Mouse (Mus musculus) MEL (cell line): Measurements from ENCODE around the gene Gm10642. TPM values are rescaled to one million over a fixed set of nuclear protein-coding genes. Genes with fewer than 3 reads are reported as not detected.

Experiments used
- DNase-seq: peaks from one replicate; pipeline ENCODE4 v3.0.0; 2011; ENCODE audit warnings: low read depth, low spot score
- H3K27ac ChIP-seq: 2 replicates; pipeline ENCODE4 v1.5.1; 2012; ENCODE audit warnings: low read depth, mild to moderate bottlenecking, control low read depth, low read length, moderate library complexity; ENCODE audit not compliant: control insufficient read depth
- H3K27me3 ChIP-seq, 2 experiments: fragments of 150-350 bp in 1 of 2; sonication (generic) in 1 of 2; 2 replicates each; pipeline ENCODE4 v1.6.1; 2012; ENCODE audit warnings: low read length in 2 of 2, mild to moderate bottlenecking in 2 of 2, improper control_type of control experiment in 1 of 2, moderate library complexity in 1 of 2; ENCODE audit not compliant: insufficient read depth in 2 of 2, control insufficient read depth in 1 of 2
- H3K36me3 ChIP-seq, 2 experiments: 2 replicates each; pipeline ENCODE4 v1.6.1; 2012 to 2014; ENCODE audit warnings: low read length in 2 of 2, improper control_type of control experiment in 1 of 2, inconsistent platforms in 1 of 2, mild to moderate bottlenecking in 1 of 2; ENCODE audit not compliant: insufficient read depth in 2 of 2, control insufficient read depth in 1 of 2
- H3K4me1 ChIP-seq, 2 experiments: fragments of 150-350 bp in 1 of 2; sonication (generic) in 1 of 2; 2 replicates each; pipeline ENCODE4 v1.6.1; 2012; ENCODE audit warnings: low read length in 2 of 2, improper control_type of control experiment in 1 of 2, mild to moderate bottlenecking in 1 of 2; ENCODE audit not compliant: insufficient read depth in 2 of 2, control insufficient read depth in 1 of 2
- H3K4me3 ChIP-seq, 2 experiments: fragments of 150-350 bp in 1 of 2; sonication (generic) in 1 of 2; 2 replicates each; pipeline ENCODE4 v1.5.1; 2012; ENCODE audit warnings: low read depth in 2 of 2, low read length in 2 of 2, mild to moderate bottlenecking in 2 of 2, moderate library complexity in 2 of 2, control low read depth in 1 of 2, improper control_type of control experiment in 1 of 2; ENCODE audit not compliant: control insufficient read depth in 1 of 2, insufficient read depth in 1 of 2
- H3K79me2 ChIP-seq: 2 replicates; pipeline ENCODE4 v1.6.1; 2012; ENCODE audit warnings: mild to moderate bottlenecking, low read length, moderate library complexity; ENCODE audit not compliant: control insufficient read depth, poor library complexity, insufficient read depth
- H3K9ac ChIP-seq: 2 replicates; pipeline ENCODE4 v1.6.1; 2012; ENCODE audit warnings: low read depth, mild to moderate bottlenecking, control low read depth, low read length, moderate library complexity; ENCODE audit not compliant: control insufficient read depth, poor library complexity, severe bottlenecking
- H3K9me3 ChIP-seq: fragments of 150-350 bp; sonication (generic); replicated peaks from 2 replicates; pipeline ENCODE4 v1.6.1; 2012; ENCODE audit warnings: mild to moderate bottlenecking, low read length, improper control_type of control experiment, moderate library complexity; ENCODE audit not compliant: insufficient read depth
- BHLHE40 ChIP-seq: IDR thresholded peaks from 2 replicates; pipeline ENCODE4 v1.6.1; 2012; ENCODE audit warnings: low read depth, mild to moderate bottlenecking, inconsistent platforms, low read length, improper control_type of control experiment, borderline replicate concordance
- CHD1 ChIP-seq: IDR thresholded peaks from 2 replicates; pipeline ENCODE4 v1.6.1; 2012; ENCODE audit warnings: low read depth, mild to moderate bottlenecking, inconsistent platforms, low read length, improper control_type of control experiment
- CHD2 ChIP-seq: IDR thresholded peaks from 2 replicates; pipeline ENCODE4 v1.6.1; 2011; ENCODE audit warnings: low read length, improper control_type of control experiment
- CTCF ChIP-seq, 3 experiments: IDR thresholded peaks in 2 of 3; conservative IDR thresholded peaks in 1 of 3; 2 replicates each; pipeline ENCODE4 v1.5.1; 2011 to 2012; ENCODE audit warnings: low read length in 3 of 3, low read depth in 2 of 3, mild to moderate bottlenecking in 2 of 3, improper control_type of control experiment in 1 of 3, inconsistent platforms in 1 of 3, mixed read lengths in 1 of 3, moderate library complexity in 1 of 3; ENCODE audit not compliant: control insufficient read depth in 1 of 3, insufficient read depth in 1 of 3, poor library complexity in 1 of 3, severe bottlenecking in 1 of 3
- ELF1 ChIP-seq: IDR thresholded peaks from 2 replicates; pipeline ENCODE4 v1.6.1; 2014; ENCODE audit warnings: low read depth, mild to moderate bottlenecking, inconsistent platforms, low read length, improper control_type of control experiment, moderate library complexity
- ETS1 ChIP-seq: IDR thresholded peaks from 2 replicates; pipeline ENCODE4 v1.6.1; 2012; ENCODE audit warnings: low read depth, mild to moderate bottlenecking, inconsistent platforms, low read length, improper control_type of control experiment, moderate library complexity
- GABPA ChIP-seq: IDR thresholded peaks from 2 replicates; pipeline ENCODE4 v1.6.1; 2012; ENCODE audit warnings: low read depth, mild to moderate bottlenecking, inconsistent platforms, low read length, improper control_type of control experiment, moderate library complexity
- GATA1 ChIP-seq: IDR thresholded peaks from 2 replicates; pipeline ENCODE4 v1.6.1; 2011; ENCODE audit warnings: low read depth, low read length, improper control_type of control experiment
- HCFC1 ChIP-seq: IDR thresholded peaks from 2 replicates; pipeline ENCODE4 v1.6.1; 2012; ENCODE audit warnings: low read depth, mild to moderate bottlenecking, inconsistent platforms, low read length, improper control_type of control experiment, moderate library complexity
- JUND ChIP-seq: IDR thresholded peaks from 2 replicates; pipeline ENCODE4 v1.6.1; 2011; ENCODE audit warnings: low read depth, mild to moderate bottlenecking, improper control_type of control experiment, low read length
- MAFK ChIP-seq: IDR thresholded peaks from 2 replicates; pipeline ENCODE4 v1.6.1; 2011; ENCODE audit warnings: low read depth, mild to moderate bottlenecking, low read length, improper control_type of control experiment, borderline replicate concordance
- MAZ ChIP-seq: IDR thresholded peaks from 2 replicates; pipeline ENCODE4 v1.6.1; 2012; ENCODE audit warnings: low read depth, mild to moderate bottlenecking, inconsistent platforms, low read length, improper control_type of control experiment
- MEF2A ChIP-seq: IDR thresholded peaks from 2 replicates; pipeline ENCODE4 v1.6.1; 2014; ENCODE audit warnings: low read depth, mild to moderate bottlenecking, inconsistent platforms, low read length, improper control_type of control experiment; ENCODE audit not compliant: poor library complexity, insufficient replicate concordance, severe bottlenecking; ENCODE audit errors: extremely low read depth
- MXI1 ChIP-seq: IDR thresholded peaks from 2 replicates; pipeline ENCODE4 v1.6.1; 2011; ENCODE audit warnings: mild to moderate bottlenecking, low read depth, low read length, improper control_type of control experiment
- MYC ChIP-seq: IDR thresholded peaks from 2 replicates; pipeline ENCODE4 v1.6.1; 2011; ENCODE audit warnings: low read depth, mild to moderate bottlenecking, low read length, improper control_type of control experiment, moderate library complexity
- NELFE ChIP-seq: IDR thresholded peaks from 2 replicates; pipeline ENCODE4 v1.6.1; 2011; ENCODE audit warnings: low read depth, low read length, improper control_type of control experiment
- NRF1 ChIP-seq: IDR thresholded peaks from 2 replicates; pipeline ENCODE4 v1.6.1; 2014; ENCODE audit warnings: low read depth, mild to moderate bottlenecking, inconsistent platforms, low read length, improper control_type of control experiment, moderate library complexity; ENCODE audit not compliant: poor library complexity, insufficient read depth, severe bottlenecking
- POLR2A ChIP-seq, 2 experiments: IDR thresholded peaks; 2 replicates each; pipeline ENCODE4 v1.6.1; 2011 to 2012; ENCODE audit warnings: low read length in 2 of 2, mild to moderate bottlenecking in 2 of 2, control low read depth in 1 of 2, improper control_type of control experiment in 1 of 2, low read depth in 1 of 2, moderate library complexity in 1 of 2; ENCODE audit not compliant: control insufficient read depth in 1 of 2, insufficient read depth in 1 of 2, poor library complexity in 1 of 2
- POLR2AphosphoS2 ChIP-seq: IDR thresholded peaks from 2 replicates; pipeline ENCODE4 v1.6.1; 2011; ENCODE audit warnings: low read length, improper control_type of control experiment
- POLR2AphosphoS5 ChIP-seq: IDR thresholded peaks from 2 replicates; pipeline ENCODE4 v1.6.1; 2012; ENCODE audit warnings: low read depth, borderline replicate concordance, mild to moderate bottlenecking, inconsistent platforms, low read length, moderate library complexity, mixed read lengths
- RCOR1 ChIP-seq: IDR thresholded peaks from 2 replicates; pipeline ENCODE4 v1.6.1; 2012; ENCODE audit warnings: low read depth, mild to moderate bottlenecking, inconsistent platforms, low read length, improper control_type of control experiment
- SIN3A ChIP-seq: IDR thresholded peaks from 2 replicates; pipeline ENCODE4 v1.6.1; 2012; ENCODE audit warnings: low read length, improper control_type of control experiment, inconsistent platforms
- SMC3 ChIP-seq: IDR thresholded peaks from 2 replicates; pipeline ENCODE4 v1.6.1; 2011; ENCODE audit warnings: low read depth, low read length, improper control_type of control experiment
- TBP ChIP-seq: IDR thresholded peaks from 2 replicates; pipeline ENCODE4 v1.8.0; 2011; ENCODE audit warnings: low read depth, low read length, improper control_type of control experiment
- TCF12 ChIP-seq: IDR thresholded peaks from 2 replicates; pipeline ENCODE4 v1.6.1; 2014; ENCODE audit warnings: low read depth, mild to moderate bottlenecking, inconsistent platforms, low read length, improper control_type of control experiment, moderate library complexity
- USF1 ChIP-seq: IDR thresholded peaks from 2 replicates; pipeline ENCODE4 v1.6.1; 2014; ENCODE audit warnings: low read depth, mild to moderate bottlenecking, inconsistent platforms, low read length, improper control_type of control experiment, moderate library complexity
- USF2 ChIP-seq, 2 experiments: IDR thresholded peaks; 2 replicates each; pipeline ENCODE4 v1.6.1; 2011 to 2012; ENCODE audit warnings: improper control_type of control experiment in 2 of 2, low read length in 2 of 2, borderline replicate concordance in 1 of 2, inconsistent platforms in 1 of 2, low read depth in 1 of 2, mild to moderate bottlenecking in 1 of 2; ENCODE audit not compliant: insufficient read depth in 1 of 2
- ZC3H11A ChIP-seq: IDR thresholded peaks from 2 replicates; pipeline ENCODE4 v1.6.1; 2012; ENCODE audit warnings: low read depth, mild to moderate bottlenecking, inconsistent platforms, low read length, improper control_type of control experiment
- ZKSCAN1 ChIP-seq: IDR thresholded peaks from 2 replicates; pipeline ENCODE4 v1.6.1; 2012; ENCODE audit warnings: low read depth, mild to moderate bottlenecking, inconsistent platforms, low read length, improper control_type of control experiment, moderate library complexity
- ZNF384 ChIP-seq: IDR thresholded peaks from 2 replicates; pipeline ENCODE4 v1.6.1; 2012; ENCODE audit warnings: low read depth, mild to moderate bottlenecking, inconsistent platforms, low read length, improper control_type of control experiment
- polyA plus RNA-seq, 2 experiments: library from polyadenylated mRNA; stranded (reverse) in 1 of 2; unstranded in 1 of 2; fragments of >175 nt in 1 of 2; fragments of >200 nt in 1 of 2; gene quantifications; 2 replicates each; pipeline versions ENCODE4 v1.2.1 to v1.2.4; 2012; ENCODE audit warnings: low replicate concordance in 2 of 2, low read depth in 1 of 2; ENCODE audit not compliant: insufficient read length in 2 of 2, insufficient read depth in 1 of 2, missing spikeins in 1 of 2
- total RNA-seq: library from RNA; depleted of rRNA; stranded (reverse); fragments of 300-350 nt; gene quantifications from 2 replicates; pipeline ENCODE4 v1.2.3, GENCODE M21; 2012; rRNA removed

Gene Gm10642
- total RNA-seq (1.3 and 2.0 TPM in 2 replicates), polyA plus RNA-seq (1 to 10 TPM in 1 of 2 experiments, not detected in 1; 1.3 TPM)

DNA sequence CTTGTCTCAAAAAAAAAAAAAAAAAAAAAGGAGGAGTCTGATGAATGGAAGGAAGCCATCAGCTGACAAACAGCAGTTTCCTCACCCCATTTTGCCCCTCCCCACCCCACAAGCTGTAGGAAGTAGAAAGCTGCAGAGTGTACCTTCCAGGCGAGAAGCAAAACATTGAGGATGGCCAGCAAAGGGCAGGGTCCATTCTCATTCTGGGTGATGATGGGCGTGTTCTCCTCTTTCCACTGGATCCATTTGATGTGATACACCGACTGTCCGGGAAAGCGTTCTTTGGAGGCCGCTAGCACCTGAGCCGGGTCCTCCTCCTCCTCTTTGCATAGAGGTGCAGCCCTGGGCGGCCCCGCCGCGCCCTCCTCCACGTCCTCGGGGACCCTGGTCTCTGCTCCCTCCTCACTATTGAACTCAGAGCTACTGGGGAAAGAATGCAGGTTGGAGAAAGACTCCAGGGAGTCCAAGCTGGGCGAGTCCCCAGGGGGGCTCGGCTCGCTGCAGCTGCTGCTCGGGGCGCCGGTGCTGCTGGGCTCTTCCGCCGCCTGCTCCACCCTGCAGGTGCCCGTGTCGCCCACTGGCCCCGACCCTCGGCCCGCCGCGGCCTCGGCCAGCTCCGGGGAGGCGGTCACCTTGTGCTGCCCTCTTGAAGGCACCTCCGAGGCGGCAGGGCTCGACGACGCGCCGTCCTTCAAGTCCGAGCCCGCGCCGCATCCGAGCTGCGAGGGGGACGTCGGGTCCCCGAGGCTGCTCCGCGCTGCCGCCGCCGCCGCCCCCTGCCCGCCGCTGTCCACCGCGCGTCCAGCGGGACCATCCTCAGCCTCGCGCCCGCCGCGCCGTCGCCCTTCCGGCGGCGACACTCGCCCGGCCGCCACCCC lies at the start of gene Gm10642:
Gm10642 (plus strand) TSS at position 122 of the 878 bp plus-strand sequence.
- Histone ChIP-seq H3K79me2 (peaks cover 17% of the 10 kb centered on the region), H3K9me3 (no peaks in the 10 kb centered on the region), H3K4me3 (peak within 1 kb of the TSS; percentile 74 to 85), H3K36me3 (peaks cover 0 to 16% of the 10 kb centered on the region in 2 experiments; a peak in 2 of 4 replicates), H3K9ac (peak within 1 kb of the TSS; percentile 85), H3K27ac (peak within 1 kb of the TSS; percentile 59), H3K4me1 (peaks cover 4 to 7% of the 10 kb centered on the region in 2 experiments; a peak in 3 of 4 replicates), H3K27me3 (no peaks in the 10 kb centered on the region)
- TF ChIP-seq MEF2A, result no peak
- peak; percentile 22; the same call in 1 of the 2 replicates for TF ChIP-seq NELFE
- peak in 1 of 2 experiments; percentile 46; a peak in 2 of 4 replicates for TF ChIP-seq POLR2A (IDR thresholded peaks at IDR 0.05; ENCODE audit: control insufficient read depth in 1 of 2, insufficient read depth in 1 of 2, low read depth in 1 of 2, low read length in 2 of 2, poor library complexity in 1 of 2)
- TF ChIP-seq JUND, result no peak
- peak; percentile 79 for TF ChIP-seq TBP
- no peak for TF ChIP-seq NRF1
- TF ChIP-seq MAFK, result no peak
- TF ChIP-seq RCOR1, result no peak
- no peak for TF ChIP-seq ZC3H11A
- no peak for TF ChIP-seq CHD2
- TF ChIP-seq HCFC1, result peak; percentile 63
- TF ChIP-seq TCF12, result peak; percentile 28; the same call in 1 of the 2 replicates
- TF ChIP-seq ZNF384, result peak; percentile 98
- TF ChIP-seq GABPA, result no peak
- TF ChIP-seq USF1, result peak; percentile 84
- peak; percentile 96 for TF ChIP-seq SIN3A
- no peak for TF ChIP-seq GATA1
- no peak for TF ChIP-seq BHLHE40
- TF ChIP-seq MYC, result 0 out of 2 replicates have a peak, but pooled peaks have one; percentile 29
- TF ChIP-seq POLR2AphosphoS2, result peak; percentile 2; the same call in 1 of the 2 replicates
- TF ChIP-seq MAZ, result peak; percentile 50; the same call in 1 of the 2 replicates
- no peak for TF ChIP-seq POLR2AphosphoS5
- peak; percentile 60; the same call in 1 of the 2 replicates for TF ChIP-seq ELF1
- TF ChIP-seq CTCF (IDR thresholded peaks at IDR 0.05 in 2 of 3, conservative IDR thresholded peaks at IDR 0.05 in 1 of 3; ENCODE audit: control insufficient read depth in 1 of 3, insufficient read depth in 1 of 3, low read depth in 2 of 3, low read length in 3 of 3, poor library complexity in 1 of 3, severe bottlenecking in 1 of 3), result no peak
- no peak for TF ChIP-seq CHD1
- peak; percentile 66; the same call in 1 of the 2 replicates for TF ChIP-seq MXI1
- TF ChIP-seq ETS1, result peak; percentile 98
- TF ChIP-seq ZKSCAN1, result no peak
- TF ChIP-seq SMC3, result no peak
- TF ChIP-seq USF2 (IDR thresholded peaks at IDR 0.05; ENCODE audit: borderline replicate concordance in 1 of 2, insufficient read depth in 1 of 2, low read depth in 1 of 2, low read length in 2 of 2), result 0 out of 4 replicates have a peak, but pooled peaks of 1 of the 2 experiments have one; percentile 11
- DNase-seq, result peak; percentile 91
